In the genomic region with DNA sequence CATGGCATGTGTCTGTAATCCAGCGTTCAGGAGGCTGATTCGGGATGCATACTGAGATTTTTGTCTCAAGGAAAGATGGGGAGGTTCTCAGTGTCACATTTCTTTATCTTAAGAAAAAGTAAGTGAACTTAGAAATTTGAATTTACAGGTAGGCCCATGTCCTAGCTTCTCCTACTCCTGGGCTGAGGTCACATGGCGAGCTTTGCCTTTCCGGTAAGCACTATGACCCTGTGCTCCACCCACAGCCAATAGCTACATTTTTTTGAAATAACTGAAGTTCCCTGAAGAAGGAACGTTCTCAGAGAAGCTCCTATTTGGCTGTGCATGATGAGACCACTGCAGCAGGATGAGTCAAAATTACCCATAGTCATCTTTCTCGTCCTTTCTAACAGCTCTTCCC, we compare ENCODE assay signal across 23 mouse cellular contexts.
"Had no signal": no experiment of that assay in that cellular context is flagged by ENCODE, and none has a peak within 500 bp of the region (broad histone marks: within the 10 kb centered on the region; RNA-seq: fewer than 3 reads in every experiment).

No protein-coding gene starts in this region.

- H3K4me2 ChIP-seq: heart, embryonic 11.5 days; heart, embryonic 13.5 days; heart, embryonic 15.5 days; hindbrain, embryonic 12.5 days; hindbrain, embryonic 14.5 days; limb, embryonic 12.5 days; liver, embryonic 15.5 days had no signal

- H3K9me3 ChIP-seq: heart, embryonic 13.5 days; heart, embryonic 15.5 days; hindbrain, embryonic 10.5 days; hindbrain, embryonic 12.5 days; limb, embryonic 10.5 days; limb, embryonic 12.5 days; liver, embryonic 15.5 days had no signal

- H3K27me3 ChIP-seq: heart, embryonic 13.5 days; heart, embryonic 15.5 days; hindbrain, embryonic 12.5 days; limb, embryonic 12.5 days; liver, embryonic 15.5 days had no signal

- H3K36me3 ChIP-seq: heart, embryonic 13.5 days; heart, embryonic 15.5 days; hindbrain, embryonic 10.5 days; hindbrain, embryonic 12.5 days; limb, embryonic 10.5 days; limb, embryonic 12.5 days; liver, embryonic 15.5 days had no signal

- H3K4me1 ChIP-seq: hindbrain, embryonic 10.5 days; hindbrain, embryonic 12.5 days; limb, embryonic 10.5 days; limb, embryonic 12.5 days had no signal

- DNase-seq: gastrocnemius, adult 2 months; gastrocnemius, postnatal 10 days; gastrocnemius, postnatal 25 days; heart, adult 2 months; heart, postnatal 4 days; kidney, adult 18-20 months; kidney, adult 8-10 months; kidney, postnatal 10 days; kidney, postnatal 25 days; kidney, postnatal 4 days had no signal

- H3K9ac ChIP-seq: heart, embryonic 13.5 days; heart, embryonic 15.5 days; hindbrain, embryonic 12.5 days; hindbrain, embryonic 14.5 days; limb, embryonic 12.5 days; liver, embryonic 15.5 days had no signal

- ATAC-seq: hindbrain, embryonic 16.5 days; inflammation-experienced regulatory T-cells, adult 6 months had no signal

- H3K4me3 ChIP-seq: gastrocnemius, adult 2 months; heart, adult 2 months; heart, embryonic 13.5 days; heart, embryonic 15.5 days; hindbrain, embryonic 10.5 days; hindbrain, embryonic 12.5 days; layer of hippocampus, adult 2 months; left cerebral cortex, adult 2 months; limb, embryonic 10.5 days; limb, embryonic 12.5 days; liver, embryonic 15.5 days had no signal

- H3K27ac ChIP-seq: gastrocnemius, adult 2 months; heart, adult 2 months; heart, embryonic 15.5 days; hindbrain, embryonic 10.5 days; hindbrain, embryonic 12.5 days; hindbrain, embryonic 14.5 days; layer of hippocampus, adult 2 months; left cerebral cortex, adult 2 months; limb, embryonic 10.5 days; limb, embryonic 12.5 days had no signal
